Mouse (Mus musculus) heart, postnatal 25 days (tissue): ENCODE measurements around the gene Cep57. TPM values are rescaled to one million over a fixed set of nuclear protein-coding genes. Genes with fewer than 3 reads are reported as not detected.
"Not testable (repeated sequence)": the region's sequence is repeated elsewhere in the genome, so short reads cannot be mapped to it uniquely, and the experiment has no call there.

ENCODE experiments used
- DNase-seq: peaks from one replicate; pipeline ENCODE4 v3.0.0; 2022; ENCODE audit warnings: low spot score
- intact Hi-C: fragments of 180-260 bp; cut with DNase I; formaldehyde crosslinking; loops from one replicate; pipeline ENCODE4 v1.15.1; 2025
- total RNA-seq, 2 experiments: library from RNA; stranded (reverse); gene quantifications; 2 replicates each; pipeline ENCODE4 v1.2.3; 2021

The Cep57 gene
- total RNA-seq, 2 experiments from 2014 or later: 10.4 to 11.2 TPM

GRCm38 (mm10) chr9:13806854-13807253, 20.1 kb downstream of the Cep57 start:
- intact Hi-C loops: no loop called here
- DNase-seq: no peak

GRCm38 (mm10) chr9:13804480-13804879, 22.4 kb downstream of the Cep57 start:
- DNase-seq: no peak
- intact Hi-C loops: loop anchor here (5.0 kb wide), 1 partner anchor 572 kb away; no protein-coding TSS in a partner anchor

- no peak for DNase-seq
- intact Hi-C loops: no loop called here
These were observed 32.2 kb downstream of the Cep57 start for GRCm38 (mm10) chr9:13794756-13795155.

GRCm38 (mm10) chr9:13794302-13794701, 32.6 kb downstream of the Cep57 start:
- no peak for DNase-seq
- intact Hi-C loops: no loop called here

GRCm38 (mm10) chr9:13790864-13791263, 36.0 kb downstream of the Cep57 start:
- intact Hi-C loops: not testable (repeated sequence)

GRCm38 (mm10) chr9:13781985-13782384, 44.9 kb downstream of the Cep57 start:
- intact Hi-C loops: no loop called here
- no peak for DNase-seq

More at GRCm38 (mm10) chr9:13790864-13791263, 36.0 kb downstream of the Cep57 start:
- DNase-seq: not testable (repeated sequence)

GRCm38 (mm10) chr9:13774732-13775131, 52.2 kb downstream of the Cep57 start:
- DNase-seq: no peak
- intact Hi-C loops: no loop called here

- no peak for DNase-seq
- intact Hi-C loops: no loop called here
These were observed 60.3 kb downstream of the Cep57 start for GRCm38 (mm10) chr9:13766570-13766969.

- no peak for DNase-seq
- intact Hi-C loops: no loop called here
These were observed 61.3 kb downstream of the Cep57 start for GRCm38 (mm10) chr9:13765624-13766023.

- DNase-seq: no peak
- intact Hi-C loops: no loop called here
These were observed 66.5 kb downstream of the Cep57 start for GRCm38 (mm10) chr9:13760430-13760829.

Other genes with a start within 250 kb of the Cep57 start
- gene Mtmr2, start 78.7 kb downstream of the Cep57 start, total RNA-seq: 10 to 100 TPM; 23.3 to 25.3 TPM
- 1 to 10 TPM; 8.6 to 9.8 TPM for gene Fam76b, start 609 bp upstream of the Cep57 start, total RNA-seq